Mouse (Mus musculus) CH12.LX (cell line): Measurements from ENCODE around the gene Denr. TPM values are rescaled to one million over a fixed set of nuclear protein-coding genes. Genes with fewer than 3 reads are reported as not detected.

Source experiments
- DNase-seq: peaks from one replicate; pipeline ENCODE4 v3.0.0-alpha.2; 2013; ENCODE audit errors: extremely low read depth
- H3K27ac ChIP-seq: 2 replicates; pipeline ENCODE4 v1.5.1; 2012; ENCODE audit warnings: low read depth, mild to moderate bottlenecking, control low read depth, moderate library complexity; ENCODE audit not compliant: insufficient read depth
- H3K27me3 ChIP-seq: replicated peaks from 2 replicates; pipeline ENCODE3; 2012; ENCODE audit warnings: inconsistent platforms
- H3K36me3 ChIP-seq, 2 experiments: replicated peaks in 1 of 2; 2 replicates each; pipeline versions ENCODE3 to v1.6.1; 2012; ENCODE audit warnings: inconsistent platforms in 1 of 2, low read length in 1 of 2, mild to moderate bottlenecking in 1 of 2, mixed read lengths in 1 of 2, moderate library complexity in 1 of 2; ENCODE audit not compliant: control insufficient read depth in 1 of 2, insufficient read depth in 1 of 2
- H3K4me1 ChIP-seq, 2 experiments: 2 replicates each; pipeline ENCODE4 v1.6.1; 2012; ENCODE audit warnings: inconsistent platforms in 1 of 2, moderate library complexity in 1 of 2; ENCODE audit not compliant: insufficient read depth in 2 of 2, control insufficient read depth in 1 of 2
- H3K4me2 ChIP-seq: 2 replicates; pipeline ENCODE4 v1.6.1; 2012; ENCODE audit warnings: low read depth, mild to moderate bottlenecking, control low read depth; ENCODE audit not compliant: poor library complexity, insufficient read depth, severe bottlenecking
- H3K4me3 ChIP-seq, 3 experiments: fragments of 150-350 bp in 1 of 3; sonication (generic) in 1 of 3; replicated peaks in 1 of 3; 2 replicates each; pipeline versions ENCODE3 to v1.5.1; 2011 to 2012; ENCODE audit warnings: low read depth in 2 of 3, low read length in 2 of 3, mild to moderate bottlenecking in 2 of 3, moderate library complexity in 2 of 3, control low read depth in 1 of 3, improper control_type of control experiment in 1 of 3, inconsistent platforms in 1 of 3, mixed read lengths in 1 of 3; ENCODE audit not compliant: poor library complexity in 1 of 3
- H3K79me2 ChIP-seq: replicated peaks from 2 replicates; pipeline ENCODE4 v1.6.1; 2012; ENCODE audit warnings: mild to moderate bottlenecking, moderate library complexity; ENCODE audit not compliant: control insufficient read depth, poor library complexity, insufficient read depth, severe bottlenecking; ENCODE audit errors: extremely low read depth
- H3K9ac ChIP-seq: 2 replicates; pipeline ENCODE4 v1.6.1; 2012; ENCODE audit warnings: low read depth, mild to moderate bottlenecking, control low read depth, moderate library complexity; ENCODE audit not compliant: insufficient read depth
- H3K9me3 ChIP-seq: replicated peaks from 2 replicates; pipeline ENCODE3; 2012; ENCODE audit warnings: low read length, inconsistent platforms, mixed read lengths
- BHLHE40 ChIP-seq: IDR thresholded peaks from 2 replicates; pipeline ENCODE4 v1.6.1; 2011; ENCODE audit warnings: mild to moderate bottlenecking, low read depth, low read length, improper control_type of control experiment
- CHD1 ChIP-seq: IDR thresholded peaks from 2 replicates; pipeline ENCODE4 v1.6.1; 2012; ENCODE audit warnings: low read depth, low read length, improper control_type of control experiment, inconsistent platforms
- CHD2 ChIP-seq: IDR thresholded peaks from 2 replicates; pipeline ENCODE4 v1.6.1; 2011; ENCODE audit warnings: low read length, improper control_type of control experiment
- CTCF ChIP-seq, 2 experiments: IDR thresholded peaks in 1 of 2; conservative IDR thresholded peaks in 1 of 2; 2 replicates each; pipeline ENCODE4 v1.5.1; 2011 to 2012; ENCODE audit warnings: low read depth in 2 of 2, low read length in 2 of 2, improper control_type of control experiment in 1 of 2, inconsistent platforms in 1 of 2, mild to moderate bottlenecking in 1 of 2, moderate library complexity in 1 of 2
- E2F4 ChIP-seq: IDR thresholded peaks from 2 replicates; pipeline ENCODE4 v1.6.1; 2011; ENCODE audit warnings: low read depth, low read length, improper control_type of control experiment; ENCODE audit not compliant: insufficient replicate concordance
- ELF1 ChIP-seq: IDR thresholded peaks from 2 replicates; pipeline ENCODE4 v1.6.1; 2014; ENCODE audit warnings: low read depth, mild to moderate bottlenecking, inconsistent platforms, low read length, improper control_type of control experiment
- EP300 ChIP-seq: IDR thresholded peaks from 2 replicates; pipeline ENCODE4 v1.6.1; 2011; ENCODE audit warnings: low read length, improper control_type of control experiment
- ETS1 ChIP-seq: conservative IDR thresholded peaks from 2 replicates; pipeline ENCODE4 v1.6.1; 2012; ENCODE audit warnings: low read depth, mild to moderate bottlenecking, inconsistent platforms, low read length, improper control_type of control experiment, moderate library complexity
- GABPA ChIP-seq: IDR thresholded peaks from 2 replicates; pipeline ENCODE4 v1.6.1; 2012; ENCODE audit warnings: low read depth, low read length, improper control_type of control experiment, inconsistent platforms; ENCODE audit not compliant: insufficient replicate concordance
- HCFC1 ChIP-seq: IDR thresholded peaks from 2 replicates; pipeline ENCODE4 v1.6.1; 2012; ENCODE audit warnings: low read depth, mild to moderate bottlenecking, inconsistent platforms, low read length, improper control_type of control experiment
- IRF4 ChIP-seq: IDR thresholded peaks from 2 replicates; pipeline ENCODE4 v1.6.1; 2014; ENCODE audit warnings: low read depth, mild to moderate bottlenecking, inconsistent platforms, low read length, improper control_type of control experiment
- JUN ChIP-seq: IDR thresholded peaks from 2 replicates; pipeline ENCODE4 v1.6.1; 2011; ENCODE audit warnings: low read depth, mild to moderate bottlenecking, low read length, improper control_type of control experiment, moderate library complexity; ENCODE audit not compliant: insufficient read depth
- JUND ChIP-seq: conservative IDR thresholded peaks from 2 replicates; pipeline ENCODE4 v1.6.1; 2011; ENCODE audit warnings: low read depth, low read length, improper control_type of control experiment
- KAT2A ChIP-seq: IDR thresholded peaks from 2 replicates; pipeline ENCODE4 v1.6.1; 2012; ENCODE audit warnings: low read length, improper control_type of control experiment, inconsistent platforms; ENCODE audit not compliant: insufficient replicate concordance
- MAFK ChIP-seq: IDR thresholded peaks from 2 replicates; pipeline ENCODE4 v1.6.1; 2011; ENCODE audit warnings: low read length, improper control_type of control experiment; ENCODE audit not compliant: insufficient replicate concordance
- MAX ChIP-seq: IDR thresholded peaks from 2 replicates; pipeline ENCODE4 v1.6.1; 2011; ENCODE audit warnings: low read length, improper control_type of control experiment
- MAZ ChIP-seq: IDR thresholded peaks from 2 replicates; pipeline ENCODE4 v1.6.1; 2012; ENCODE audit warnings: low read depth, mild to moderate bottlenecking, inconsistent platforms, low read length, improper control_type of control experiment, moderate library complexity
- MEF2A ChIP-seq: IDR thresholded peaks from 2 replicates; pipeline ENCODE4 v1.6.1; 2014; ENCODE audit warnings: low read depth, mild to moderate bottlenecking, inconsistent platforms, low read length, improper control_type of control experiment, borderline replicate concordance
- MXI1 ChIP-seq: IDR thresholded peaks from 2 replicates; pipeline ENCODE4 v1.6.1; 2011; ENCODE audit warnings: mild to moderate bottlenecking, low read depth, low read length, improper control_type of control experiment
- MYC ChIP-seq: IDR thresholded peaks from 2 replicates; pipeline ENCODE4 v1.6.1; 2011; ENCODE audit warnings: low read depth, mild to moderate bottlenecking, improper control_type of control experiment, low read length
- NELFE ChIP-seq: IDR thresholded peaks from 2 replicates; pipeline ENCODE4 v1.6.1; 2011; ENCODE audit warnings: low read depth, low read length, improper control_type of control experiment
- NRF1 ChIP-seq: IDR thresholded peaks from 2 replicates; pipeline ENCODE4 v1.6.1; 2014; ENCODE audit warnings: low read depth, mild to moderate bottlenecking, inconsistent platforms, low read length, improper control_type of control experiment, moderate library complexity
- PAX5 ChIP-seq: IDR thresholded peaks from 2 replicates; pipeline ENCODE4 v1.6.1; 2012; ENCODE audit warnings: low read length, inconsistent platforms, mixed read lengths
- POLR2A ChIP-seq: IDR thresholded peaks from 2 replicates; pipeline ENCODE4 v1.6.1; 2011; ENCODE audit warnings: low read depth, mild to moderate bottlenecking, improper control_type of control experiment, low read length
- POLR2AphosphoS2 ChIP-seq: IDR thresholded peaks from 2 replicates; pipeline ENCODE4 v1.6.1; 2011; ENCODE audit warnings: low read depth, low read length, improper control_type of control experiment
- RAD21 ChIP-seq: IDR thresholded peaks from 2 replicates; pipeline ENCODE4 v1.6.1; 2011; ENCODE audit warnings: low read depth, mild to moderate bottlenecking, low read length, improper control_type of control experiment, moderate library complexity
- RCOR1 ChIP-seq: conservative IDR thresholded peaks from 2 replicates; pipeline ENCODE4 v1.6.1; 2012; ENCODE audit warnings: low read depth, mild to moderate bottlenecking, inconsistent platforms, low read length, improper control_type of control experiment
- SIN3A ChIP-seq: IDR thresholded peaks from 2 replicates; pipeline ENCODE4 v1.6.1; 2012; ENCODE audit warnings: low read length, improper control_type of control experiment, inconsistent platforms
- SMC3 ChIP-seq: IDR thresholded peaks from 2 replicates; pipeline ENCODE4 v1.6.1; 2011; ENCODE audit warnings: low read depth, low read length, improper control_type of control experiment
- TBP ChIP-seq: conservative IDR thresholded peaks from 2 replicates; pipeline ENCODE4 v1.6.1; 2011; ENCODE audit warnings: low read depth, low read length, improper control_type of control experiment
- TCF12 ChIP-seq: IDR thresholded peaks from 2 replicates; pipeline ENCODE4 v1.6.1; 2014; ENCODE audit warnings: low read depth, mild to moderate bottlenecking, inconsistent platforms, low read length, improper control_type of control experiment
- UBTF ChIP-seq: IDR thresholded peaks from 2 replicates; pipeline ENCODE4 v1.6.1; 2012; ENCODE audit warnings: low read depth, mild to moderate bottlenecking, inconsistent platforms, low read length, improper control_type of control experiment, moderate library complexity
- USF1 ChIP-seq: IDR thresholded peaks from 2 replicates; pipeline ENCODE4 v1.6.1; 2014; ENCODE audit warnings: low read depth, mild to moderate bottlenecking, inconsistent platforms, low read length, improper control_type of control experiment
- USF2 ChIP-seq: conservative IDR thresholded peaks from 2 replicates; pipeline ENCODE4 v1.6.1; 2011; ENCODE audit warnings: low read depth, low read length, improper control_type of control experiment
- ZC3H11A ChIP-seq: IDR thresholded peaks from 2 replicates; pipeline ENCODE4 v1.6.1; 2012; ENCODE audit warnings: low read depth, mild to moderate bottlenecking, inconsistent platforms, low read length, improper control_type of control experiment
- ZKSCAN1 ChIP-seq: IDR thresholded peaks from 2 replicates; pipeline ENCODE4 v1.6.1; 2012; ENCODE audit warnings: low read depth, inconsistent platforms, low read length, improper control_type of control experiment, borderline replicate concordance
- ZMIZ1 ChIP-seq: IDR thresholded peaks from 2 replicates; pipeline ENCODE4 v1.6.1; 2012; ENCODE audit warnings: low read depth, mild to moderate bottlenecking, inconsistent platforms, low read length, improper control_type of control experiment
- ZNF384 ChIP-seq: IDR thresholded peaks from 2 replicates; pipeline ENCODE4 v1.6.1; 2012; ENCODE audit warnings: low read depth, low read length, improper control_type of control experiment, inconsistent platforms
- dilution Hi-C: fragments of 300-500 bp; cut with MboI; formaldehyde crosslinking; loops from 2 replicates; pipeline ENCODE4 v1.14.3; 2020; ENCODE audit warnings: low sequenced_read_pairs; ENCODE audit not compliant: extremely low pct_unique_long_range_greater_than_20kb, extremely low pct_ligation_motif_present
- in situ Hi-C: fragments of 300-500 bp; cut with MboI; formaldehyde crosslinking; loops from 3 replicates; pipeline ENCODE4 v1.14.3; 2019; ENCODE audit warnings: low sequenced_read_pairs, low pct_ligation_motif_present, low pct_unique_long_range_greater_than_20kb, mixed read lengths
- polyA plus RNA-seq: library from polyadenylated mRNA; unstranded; fragments of >175 nt; gene quantifications from 2 replicates; pipeline ENCODE4 v1.2.1, GENCODE M21; 2012; ENCODE audit warnings: low read depth; ENCODE audit not compliant: insufficient read length
- total RNA-seq, 2 experiments: library from RNA; depleted of rRNA; stranded (reverse); fragments of 300-350 nt in 1 of 2; fragments of >200 nt in 1 of 2; gene quantifications; 2 replicates each; pipeline ENCODE4 v1.2.3; 2012 to 2014

Denr gene
- total and polyA plus RNA-seq, 3 experiments: 80.9 to 423 (median 128) TPM

DNA sequence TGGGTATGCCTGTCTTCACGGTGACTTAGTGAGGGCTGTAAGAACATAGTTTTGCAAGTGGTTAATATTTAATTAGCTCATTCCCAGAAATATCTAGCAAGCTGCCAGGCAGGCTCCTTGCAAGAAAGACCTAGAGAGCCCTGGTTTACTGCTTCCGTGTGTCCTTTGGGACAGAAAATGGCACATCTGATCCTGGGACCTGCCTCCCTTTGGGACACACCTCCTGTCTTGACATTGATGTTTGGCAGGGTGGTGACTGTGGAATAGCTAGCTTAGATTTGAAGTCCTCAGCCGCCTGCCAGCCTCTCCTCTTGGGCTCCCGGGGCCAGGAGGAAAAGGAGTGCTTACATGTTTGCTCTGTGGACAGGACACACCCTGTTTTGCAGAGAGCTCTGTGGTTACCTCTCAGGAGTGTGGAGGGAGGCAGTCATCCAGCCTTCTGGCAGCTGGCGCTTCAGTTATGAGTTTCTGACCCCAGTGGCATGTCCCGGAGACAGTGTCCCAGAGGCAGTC is 68.7 kb downstream of the Denr start:
- no peaks in the 10 kb centered on the region for H3K27me3 ChIP-seq
- H3K9ac ChIP-seq: peak overlapping the region; percentile 62
- peaks cover 35 to 65% of the 10 kb centered on the region in 2 experiments for H3K4me1 ChIP-seq
- H3K4me3 ChIP-seq: peak overlapping the region; percentile 54 to 85 (median 57)
- peaks cover 0 to 18% of the 10 kb centered on the region in 2 experiments for H3K36me3 ChIP-seq
- H3K9me3 ChIP-seq: no peaks in the 10 kb centered on the region
- in situ Hi-C loops: no loop called here
- no peak for TF ChIP-seq NRF1
- 0 out of 2 replicates have a peak, but pooled peaks have one; percentile 24 for TF ChIP-seq MAX
- no peak for TF ChIP-seq RCOR1
- peak; percentile 27; the same call in 1 of the 2 replicates for TF ChIP-seq POLR2A
- TF ChIP-seq ELF1: no peak
- TF ChIP-seq SMC3: no peak
- peak; percentile 32; the same call in 1 of the 2 replicates for TF ChIP-seq CHD1
- peak; percentile 83 for TF ChIP-seq SIN3A
- TF ChIP-seq USF2: no peak
- no peak for TF ChIP-seq HCFC1
- no peak for TF ChIP-seq ZNF384
- TF ChIP-seq ZKSCAN1: no peak
- peak; percentile 81 for TF ChIP-seq IRF4
- TF ChIP-seq PAX5: no peak
- 0 out of 2 replicates have a peak, but pooled peaks have one; percentile 48 for TF ChIP-seq MYC
- TF ChIP-seq USF1: no peak
- peak; percentile 56; the same call in 1 of the 2 replicates for TF ChIP-seq MXI1
- peak; percentile 88 for TF ChIP-seq EP300
- no peak for TF ChIP-seq UBTF
- TF ChIP-seq MAFK: no peak
- no peak for TF ChIP-seq CHD2
- TF ChIP-seq MEF2A: 0 out of 2 replicates have a peak, but pooled peaks have one; percentile 34
- peak; percentile 85 for TF ChIP-seq TCF12
- TF ChIP-seq E2F4: no peak
- TF ChIP-seq JUND: peak; percentile 65
- TF ChIP-seq MAZ: 0 out of 2 replicates have a peak, but pooled peaks have one; percentile 11
- no peak for TF ChIP-seq KAT2A
- no peak; the same call in 1 of the 2 replicates for TF ChIP-seq ETS1
- TF ChIP-seq ZMIZ1: 0 out of 2 replicates have a peak, but pooled peaks have one; percentile 1
- no peak for TF ChIP-seq ZC3H11A
- no peak for TF ChIP-seq TBP
- TF ChIP-seq JUN: peak; percentile 47; the same call in 1 of the 2 replicates
- no peak for TF ChIP-seq NELFE
- 0 out of 2 replicates have a peak, but pooled peaks have one; percentile 45 for TF ChIP-seq BHLHE40
- TF ChIP-seq GABPA: no peak
- TF ChIP-seq CTCF (conservative IDR thresholded peaks at IDR 0.05 in 1 of 2, IDR thresholded peaks at IDR 0.05 in 1 of 2; ENCODE audit: low read depth in 2 of 2, low read length in 2 of 2): no peak
- TF ChIP-seq POLR2AphosphoS2: no peak
- no peak for TF ChIP-seq RAD21
- TF ChIP-seq, all 38 proteins: peak for 15
- DNase-seq: peak; percentile 62
- dilution Hi-C loops: no loop called here
- H3K27ac ChIP-seq: peak overlapping the region; percentile 82
- H3K4me2 ChIP-seq: peak overlapping the region; percentile 95
- H3K79me2 ChIP-seq: peaks cover 59% of the 10 kb centered on the region
